Mouse (Mus musculus): ENCODE measurements at regions not wholly inside any gene's neighbourhood (a gene's known extent, or its start where the extent isn't known, plus 50 kb on each side); places are given as distances from the start of the nearest gene placed in this dataset.

DNA sequence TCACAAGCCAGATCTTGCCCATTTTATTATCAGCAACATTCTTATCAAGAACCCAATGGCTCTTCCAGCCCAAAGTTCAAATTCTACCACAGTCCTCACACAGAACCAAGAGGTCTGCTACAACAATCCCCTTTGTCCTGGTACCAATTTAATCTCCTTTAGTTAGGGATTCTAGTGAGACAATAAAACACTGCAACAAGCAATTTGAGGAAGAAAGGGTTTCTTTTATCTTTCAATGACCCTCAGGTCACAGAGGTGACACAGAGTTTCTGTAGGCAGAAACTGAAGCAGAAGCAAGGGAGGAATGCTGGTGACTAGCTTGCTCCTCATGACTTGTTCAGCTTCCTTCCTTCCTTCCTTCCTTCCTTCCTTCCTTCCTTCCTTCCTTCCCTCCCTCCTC is 113.9 kb upstream of the Plcb4 start:
- no peak for TF ChIP-seq CTCF (IDR thresholded peaks at IDR 0.05)
- TF ChIP-seq EP300 (IDR thresholded peaks at IDR 0.05), result no peak

Measured in lung, postnatal 0 days (tissue).